Mouse (Mus musculus): ENCODE results near the gene Tbca. TPM values are rescaled to one million over a fixed set of nuclear protein-coding genes. Genes with fewer than 3 reads are reported as not detected.

The Tbca gene
- total RNA-seq (2021): 100 to 1,000 TPM; 124 to 147 TPM

DNA sequence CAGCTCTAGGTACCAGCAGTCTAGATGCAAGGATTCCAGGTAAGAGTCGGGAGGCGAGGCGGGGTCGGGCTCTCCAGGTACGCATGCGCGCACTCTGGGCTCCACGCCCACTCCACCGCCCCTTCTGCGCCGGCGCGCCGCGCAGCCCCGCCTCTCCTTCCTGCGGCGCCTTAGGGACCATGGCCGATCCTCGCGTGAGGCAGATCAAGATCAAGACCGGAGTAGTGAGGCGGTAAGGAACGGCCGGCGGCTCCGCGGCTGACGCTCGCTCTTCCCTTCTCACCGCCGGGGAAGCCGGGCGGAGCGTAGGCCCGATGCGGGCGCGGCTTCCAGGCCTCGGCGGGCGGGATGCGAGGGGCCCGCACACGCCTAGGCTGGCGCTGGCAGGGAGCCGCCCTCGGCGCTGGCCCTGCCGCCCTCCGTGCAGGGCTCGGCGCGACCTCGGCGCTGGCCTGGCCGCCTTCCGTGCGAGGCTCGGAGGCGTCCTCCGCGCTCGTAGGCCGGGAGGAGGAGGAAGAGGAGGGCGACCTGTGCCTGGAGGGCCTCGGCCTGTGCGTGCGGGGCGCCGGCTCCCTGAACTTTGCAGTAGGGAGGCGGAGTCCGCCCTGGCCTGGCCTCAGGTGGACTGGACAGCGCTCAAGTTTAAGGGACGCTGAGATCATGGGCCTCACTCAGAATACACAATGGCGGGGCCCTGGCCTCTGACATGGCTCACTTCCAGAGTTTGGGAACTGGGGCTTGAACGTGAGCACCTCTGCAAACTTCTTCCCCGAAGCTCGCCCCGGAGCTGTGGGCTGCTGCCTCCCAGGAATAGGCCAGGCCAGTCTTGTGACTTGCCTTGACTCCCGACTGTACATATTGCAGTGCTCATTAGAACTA, at the start of gene Tbca:
Gene Tbca, plus strand, starts transcription at position 140 of the 879 bp plus-strand sequence.
- DNase-seq (ENCODE audit: extremely low spot score in 1 of 2, low spot score in 1 of 2): peak; percentile 84 to 85

DNA sequence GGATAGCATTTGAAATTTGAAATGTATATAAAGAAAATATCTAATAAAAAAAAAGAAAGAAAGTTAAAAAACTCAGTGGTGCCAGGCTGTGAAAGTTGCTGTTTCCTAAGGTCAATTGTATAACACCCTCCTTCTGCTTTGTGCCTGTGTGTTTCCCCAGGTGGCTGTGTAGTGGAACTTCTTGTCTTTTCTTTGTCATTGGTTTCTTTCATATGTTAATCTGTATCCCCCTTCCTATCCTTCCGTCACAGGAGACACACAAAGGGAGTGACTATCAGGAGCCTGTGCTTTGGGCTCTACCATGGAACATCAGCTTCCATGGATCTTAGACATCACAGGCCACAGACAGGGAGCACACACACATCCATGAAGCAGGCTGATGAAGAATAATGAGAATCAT, 43.5 kb upstream of the Tbca start:
- DNase-seq (ENCODE audit: extremely low spot score in 1 of 2, low spot score in 1 of 2): no peak

DNA sequence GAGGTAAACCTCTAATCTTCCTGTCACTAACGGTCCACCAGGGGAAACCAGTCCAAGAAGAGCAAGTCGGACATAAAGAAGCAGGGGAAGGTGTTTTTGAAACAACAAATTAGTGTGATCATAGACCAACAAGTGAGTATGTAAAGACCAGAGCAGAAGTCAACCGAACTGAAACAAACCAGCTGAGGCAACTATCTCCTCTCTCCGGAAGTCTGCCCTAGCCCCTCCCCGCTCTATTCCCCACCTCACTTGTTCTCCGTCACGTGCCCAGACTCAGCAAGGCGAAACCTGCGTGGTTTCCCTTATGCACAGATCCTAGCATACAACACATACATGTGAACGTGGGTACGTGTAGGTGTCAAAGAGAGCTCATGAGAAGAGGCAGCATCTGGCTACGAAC, 22.9 kb upstream of the Tbca start:
- no peak for DNase-seq (ENCODE audit: extremely low spot score in 1 of 2, low spot score in 1 of 2)

DNA sequence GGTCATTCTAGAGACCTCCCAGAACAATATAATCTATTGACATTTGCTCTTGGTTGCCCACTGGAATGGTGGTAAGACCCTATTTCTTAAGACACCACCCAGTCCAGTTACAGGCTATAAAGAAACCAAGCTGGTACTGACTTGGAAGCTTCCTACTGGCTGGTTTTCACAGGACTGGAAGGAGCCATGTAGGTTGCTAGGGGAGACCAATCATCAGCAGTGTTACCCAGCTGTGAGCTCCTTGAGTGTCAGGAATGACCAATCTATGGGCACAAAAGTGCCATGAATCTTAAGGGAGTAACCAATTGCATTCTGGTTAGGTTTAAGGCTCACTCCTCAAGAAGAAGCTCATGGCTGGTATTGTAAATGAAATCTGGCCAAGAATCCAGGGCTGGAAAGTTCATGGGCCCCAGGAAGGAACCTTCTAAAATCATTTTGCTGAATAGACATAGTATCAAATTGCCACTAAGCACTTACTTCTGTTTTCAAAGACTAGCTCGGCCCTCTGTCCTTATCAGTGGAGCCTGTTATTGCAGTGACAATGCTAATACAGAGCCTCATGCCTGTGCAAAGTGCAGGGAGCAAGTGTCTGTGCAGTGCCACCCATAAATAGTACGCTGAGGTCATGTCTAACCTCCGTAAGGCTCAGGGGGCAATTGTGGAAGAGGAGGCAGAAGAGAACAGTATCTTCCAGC, 20.1 kb upstream of the Tbca start:
- DNase-seq (ENCODE audit: extremely low spot score in 1 of 2, low spot score in 1 of 2): no peak

DNA sequence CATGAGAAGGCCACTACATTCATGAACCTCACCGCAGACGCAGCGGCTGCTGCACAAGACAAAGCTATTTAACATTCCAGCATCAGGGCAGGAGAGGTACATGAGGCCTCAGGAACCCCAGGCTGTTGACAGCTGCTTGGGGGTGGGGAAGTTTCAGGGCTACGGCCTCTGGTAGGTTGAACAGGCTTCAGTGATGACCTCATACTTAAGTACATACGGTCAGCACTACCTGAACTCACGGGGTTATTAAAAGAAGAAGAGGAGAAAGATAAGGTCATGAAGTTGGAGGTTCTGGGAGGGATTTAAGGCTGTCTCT, 19.6 kb upstream of the Tbca start:
- DNase-seq (ENCODE audit: extremely low spot score in 1 of 2, low spot score in 1 of 2): no peak

DNA sequence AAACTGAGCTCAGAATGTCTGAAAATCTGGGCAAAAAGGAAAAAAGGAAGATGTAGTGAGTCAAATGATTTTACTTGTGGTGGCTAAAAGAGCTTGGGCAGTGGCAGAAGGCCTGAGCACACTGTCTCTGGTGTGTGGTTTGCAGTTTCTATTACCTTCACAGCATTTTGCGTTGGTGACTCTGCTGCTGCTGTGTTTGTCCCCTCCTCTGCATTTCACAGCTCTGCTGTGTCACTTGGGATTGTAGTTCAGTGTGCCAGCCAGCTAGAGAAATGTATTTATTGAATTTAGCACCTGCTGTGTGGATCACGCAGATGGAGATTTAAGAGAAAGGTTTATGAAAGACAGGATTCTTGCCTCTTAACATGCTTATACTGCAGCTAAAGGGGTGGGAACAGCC, 1.8 kb upstream of the Tbca start:
- DNase-seq (ENCODE audit: extremely low spot score in 1 of 2, low spot score in 1 of 2): no peak

DNA sequence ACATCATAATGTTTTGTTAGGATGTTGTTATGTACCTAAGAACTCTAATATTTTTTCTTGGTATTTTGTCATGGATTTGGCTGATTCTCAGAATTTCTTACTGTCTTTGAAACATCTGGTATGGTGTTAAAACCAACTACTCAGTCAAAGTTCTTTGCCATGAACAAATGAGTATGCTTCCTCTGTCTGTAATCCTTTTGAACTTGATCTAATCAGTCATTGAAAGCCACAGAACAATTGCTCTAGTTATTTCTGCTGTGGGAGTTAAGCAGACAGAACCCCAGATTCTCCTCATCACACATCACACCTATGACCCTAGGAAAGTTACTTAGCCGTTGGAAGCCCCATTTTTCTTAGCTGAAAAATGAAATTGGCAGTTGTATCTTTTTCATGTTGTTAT, 6.0 kb downstream of the Tbca start:
- no peak for DNase-seq (ENCODE audit: extremely low spot score in 1 of 2, low spot score in 1 of 2)

DNA sequence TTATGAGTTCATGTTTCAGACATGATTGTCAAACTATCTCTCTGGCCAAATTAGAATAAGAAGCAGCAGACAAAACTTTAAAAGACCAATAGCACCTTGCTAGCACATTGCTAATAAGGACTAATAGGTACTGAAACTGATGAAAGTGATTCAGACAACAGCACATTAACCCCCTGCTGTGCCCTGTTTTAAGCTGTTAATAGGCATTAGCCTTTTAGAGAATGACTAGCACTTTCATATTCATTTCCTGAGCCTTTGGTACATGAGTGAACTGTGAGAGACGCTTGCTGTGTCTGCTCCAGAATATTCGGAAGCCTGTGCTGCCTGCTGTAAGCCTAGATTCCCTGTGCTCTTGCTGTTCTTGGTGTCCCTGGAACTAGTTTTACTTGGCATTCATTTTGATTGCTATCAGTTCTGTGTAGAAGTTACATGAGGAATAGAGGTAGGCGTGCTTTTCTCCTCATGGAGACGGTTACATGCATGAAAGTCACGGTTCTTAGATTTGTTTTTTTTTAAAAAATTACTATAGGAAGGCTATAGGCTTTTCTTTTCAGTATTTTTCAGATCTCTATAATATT, 14.9 kb downstream of the Tbca start:
- DNase-seq (ENCODE audit: extremely low spot score in 1 of 2, low spot score in 1 of 2): no peak

DNA sequence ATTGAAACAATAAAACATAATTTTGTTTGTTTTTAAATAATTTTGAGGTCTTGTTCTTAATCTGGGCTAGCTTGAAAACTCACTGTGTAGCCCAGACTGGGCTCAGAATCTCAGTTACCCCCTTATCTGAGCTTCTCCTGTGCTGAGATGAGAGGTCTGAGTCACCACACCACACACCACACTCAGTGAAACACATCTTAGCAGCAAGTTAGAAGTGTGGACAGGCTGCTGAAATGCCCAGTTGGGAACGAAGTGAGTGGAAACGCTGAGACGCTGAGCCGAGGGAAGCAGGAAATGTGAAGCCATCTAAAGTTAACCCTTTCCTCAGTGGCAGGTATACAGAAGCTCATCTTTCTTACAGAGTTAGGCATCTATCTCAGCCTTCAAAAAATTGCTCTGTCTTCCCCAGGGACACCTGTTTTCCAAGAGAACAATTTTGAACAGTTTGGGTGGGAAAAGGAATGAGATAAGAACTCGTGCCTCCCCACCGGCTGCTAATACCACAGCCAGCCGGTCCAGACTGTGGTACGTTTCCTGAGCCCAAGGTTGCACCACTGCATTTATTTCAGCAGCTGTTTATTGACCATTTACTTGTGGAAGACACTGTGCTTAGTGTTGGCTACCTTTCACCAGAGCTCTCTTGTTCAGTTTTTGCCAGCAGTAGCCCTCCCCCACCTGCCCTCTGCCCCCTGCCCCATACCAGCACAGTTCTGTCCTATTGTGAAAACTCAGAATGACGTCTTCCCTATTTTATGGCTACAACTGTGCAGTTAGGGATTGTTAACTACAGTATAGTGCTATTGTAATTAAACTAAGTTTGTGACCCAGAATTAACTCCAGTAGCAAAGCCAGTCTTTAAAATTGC, 17.8 kb downstream of the Tbca start:
- no peak for DNase-seq (ENCODE audit: extremely low spot score in 1 of 2, low spot score in 1 of 2)

DNA sequence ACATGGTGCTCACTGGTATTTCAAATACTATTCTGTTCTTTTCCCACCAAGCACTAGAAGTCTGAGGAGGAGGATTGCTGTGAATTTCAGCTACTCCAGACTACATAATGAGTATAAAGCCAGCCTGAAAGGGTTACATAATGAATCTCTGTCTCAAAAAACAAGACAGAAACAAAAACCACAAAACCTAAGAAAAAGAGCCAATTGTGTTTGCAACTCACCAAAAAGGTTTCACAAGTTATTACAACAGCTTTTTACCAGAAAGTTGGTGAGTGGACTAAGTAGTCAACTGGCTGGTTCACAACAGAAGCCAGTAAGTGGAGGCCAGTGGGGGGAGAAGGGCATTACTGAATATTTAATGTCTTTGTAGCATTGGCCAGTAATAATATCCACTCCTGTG, 19.9 kb downstream of the Tbca start:
- no peak for DNase-seq (ENCODE audit: extremely low spot score in 1 of 2, low spot score in 1 of 2)

DNA sequence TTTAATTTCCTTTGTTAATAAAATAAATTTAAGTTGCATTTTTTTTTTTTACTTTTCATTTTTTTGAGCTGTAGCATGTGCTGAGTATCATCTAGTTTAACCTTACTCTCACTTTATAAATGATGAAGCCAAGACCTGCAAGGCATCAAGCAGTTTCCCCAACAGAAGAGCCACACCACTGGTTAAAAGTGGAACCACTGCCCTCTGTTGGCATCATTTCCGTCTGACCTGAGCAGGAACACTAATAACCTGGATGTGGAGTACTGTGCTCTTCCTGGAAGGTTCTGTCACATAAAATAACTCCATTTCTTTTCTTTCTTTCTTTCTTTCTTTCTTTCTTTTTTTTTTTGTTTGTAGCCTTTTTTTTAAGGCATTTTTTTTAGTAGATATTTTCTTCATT, 21.0 kb downstream of the Tbca start:
- no peak for DNase-seq (ENCODE audit: extremely low spot score in 1 of 2, low spot score in 1 of 2)

DNA sequence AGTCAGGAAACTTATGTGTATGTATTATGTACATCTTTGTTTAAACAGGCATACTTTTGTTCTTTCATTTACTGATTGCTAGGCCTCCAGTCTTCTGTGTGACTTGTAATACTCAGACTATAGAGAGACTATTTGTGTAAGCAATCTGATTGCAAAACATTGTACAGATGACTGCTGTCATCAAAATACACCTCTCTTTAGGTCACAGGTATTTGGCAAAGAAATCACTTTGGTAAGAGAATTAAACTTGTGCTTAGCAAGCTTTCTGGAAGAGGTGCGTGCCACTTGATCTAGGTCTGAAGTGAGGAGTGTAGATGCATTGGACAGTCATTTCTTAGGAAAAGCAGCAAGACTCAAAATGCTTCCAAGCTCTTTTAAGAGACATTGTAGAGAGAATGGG, 22.7 kb downstream of the Tbca start:
- DNase-seq (ENCODE audit: extremely low spot score in 1 of 2, low spot score in 1 of 2): no peak

DNA sequence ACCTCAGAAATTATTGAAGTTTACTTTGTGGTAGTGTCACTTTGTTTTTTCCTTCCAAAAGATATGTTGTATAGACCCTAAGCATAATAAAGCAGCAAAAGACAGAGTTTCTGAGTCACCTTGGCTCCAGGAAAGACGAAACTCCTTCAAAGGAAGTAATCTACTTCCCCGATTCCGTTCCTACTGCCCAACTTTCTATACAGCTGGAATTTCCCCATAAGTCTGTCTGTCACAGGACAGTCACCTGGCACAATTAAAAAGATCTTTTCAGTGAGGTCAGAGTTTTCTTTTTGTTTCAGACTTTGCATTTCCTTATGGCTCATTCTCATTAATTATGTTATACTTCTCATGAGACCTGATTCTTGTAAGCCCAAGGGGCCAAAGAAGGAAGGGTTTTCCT, 25.1 kb downstream of the Tbca start:
- DNase-seq (ENCODE audit: extremely low spot score in 1 of 2, low spot score in 1 of 2): no peak

DNA sequence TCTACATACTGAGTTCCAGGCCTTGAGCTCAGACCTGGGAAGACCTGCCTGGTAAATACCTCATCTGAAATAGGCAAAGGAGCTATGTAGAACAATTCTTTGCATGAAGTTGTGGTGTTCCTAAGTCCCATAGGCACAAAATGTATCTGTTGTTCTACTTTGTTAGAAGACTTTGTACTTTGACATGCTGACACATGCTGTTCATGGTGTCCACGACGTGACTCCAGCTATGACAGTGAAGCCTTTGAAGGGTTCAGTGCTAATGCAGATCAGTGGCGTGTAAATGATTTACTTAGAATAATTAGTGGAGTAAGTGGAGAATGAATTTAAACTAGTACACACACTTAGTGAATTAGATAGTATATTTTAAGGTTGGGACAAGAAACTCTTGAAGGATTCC, 31.8 kb downstream of the Tbca start:
- DNase-seq (ENCODE audit: extremely low spot score in 1 of 2, low spot score in 1 of 2): no peak

DNA sequence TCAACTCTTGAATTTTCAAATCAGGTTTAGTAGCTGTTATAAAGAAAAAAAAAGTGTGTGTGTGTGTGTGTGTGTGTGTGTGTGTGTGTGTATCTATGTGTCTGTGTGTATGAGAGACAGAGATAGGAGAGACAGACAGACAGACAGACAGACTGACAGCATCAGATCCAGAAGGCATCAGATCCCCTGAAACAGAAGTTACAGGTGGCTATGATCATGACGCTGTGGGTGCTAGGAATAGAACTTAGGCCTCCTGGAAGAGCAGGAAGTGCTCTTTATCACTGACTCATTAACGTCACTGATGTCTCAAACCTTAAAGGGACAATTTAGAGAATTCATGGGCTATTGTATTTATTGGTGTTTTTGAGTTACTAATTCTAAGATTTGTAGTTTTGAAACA, 32.2 kb downstream of the Tbca start:
- no peak for DNase-seq (ENCODE audit: extremely low spot score in 1 of 2, low spot score in 1 of 2)

DNA sequence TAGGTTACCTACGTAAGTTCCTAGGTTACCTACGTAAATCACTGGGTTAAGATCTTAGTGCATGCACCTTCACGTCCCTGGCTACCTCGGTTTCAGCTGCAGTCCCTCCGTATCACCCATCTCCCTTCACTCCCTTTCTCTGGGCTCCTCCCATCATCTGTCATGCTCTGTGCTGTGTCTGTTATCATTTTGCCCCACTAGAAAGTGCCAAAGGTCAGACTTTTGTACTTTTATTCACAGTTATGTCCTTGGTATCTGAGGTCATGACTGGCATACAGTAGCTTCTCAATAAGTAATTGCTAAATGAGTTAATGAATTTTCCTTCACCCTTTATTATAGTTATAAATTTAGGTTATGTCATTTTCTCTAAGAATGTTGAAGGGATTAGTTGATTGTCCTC, 37.7 kb downstream of the Tbca start:
- no peak for DNase-seq (ENCODE audit: extremely low spot score in 1 of 2, low spot score in 1 of 2)

DNA sequence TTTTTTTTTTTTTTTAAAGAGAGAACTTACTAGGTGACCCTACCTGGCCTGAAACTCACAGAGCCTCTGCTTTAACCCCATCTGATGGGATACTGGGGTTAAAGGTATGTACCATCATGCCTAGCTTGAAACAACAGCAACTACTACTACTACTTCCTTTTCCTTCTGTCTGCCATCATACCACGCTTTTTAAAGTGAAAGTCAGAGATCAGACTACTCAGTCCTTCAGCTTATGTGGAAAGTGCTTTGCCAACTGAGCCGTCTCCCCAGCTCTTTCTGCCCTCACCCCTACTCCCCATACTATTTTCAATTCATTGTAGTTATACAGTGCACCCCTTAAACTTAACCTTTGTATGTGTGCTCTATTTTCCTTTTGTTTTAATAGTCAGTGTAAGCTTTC, 38.3 kb downstream of the Tbca start:
- no peak for DNase-seq (ENCODE audit: extremely low spot score in 1 of 2, low spot score in 1 of 2)

DNA sequence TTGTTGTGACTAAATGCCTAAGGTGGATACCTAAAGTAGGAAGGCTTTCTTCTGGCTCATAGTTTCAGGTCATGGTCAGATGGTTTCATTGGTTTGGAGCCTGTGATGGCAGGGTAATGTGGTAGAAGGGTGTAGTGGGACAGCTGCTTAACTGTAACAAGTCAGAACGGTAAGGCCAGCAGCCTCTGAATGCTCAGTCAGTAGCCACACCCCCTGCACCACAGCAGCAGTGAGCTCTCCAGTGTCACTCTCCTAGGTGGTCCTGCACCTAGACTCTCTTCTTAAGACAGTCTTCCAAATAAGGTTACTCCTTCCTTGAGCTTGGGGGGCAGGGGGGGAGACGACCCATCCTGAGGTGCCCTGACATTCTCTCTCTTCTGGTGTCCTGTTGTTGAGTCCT, 39.1 kb downstream of the Tbca start:
- DNase-seq (ENCODE audit: extremely low spot score in 1 of 2, low spot score in 1 of 2): no peak

DNA sequence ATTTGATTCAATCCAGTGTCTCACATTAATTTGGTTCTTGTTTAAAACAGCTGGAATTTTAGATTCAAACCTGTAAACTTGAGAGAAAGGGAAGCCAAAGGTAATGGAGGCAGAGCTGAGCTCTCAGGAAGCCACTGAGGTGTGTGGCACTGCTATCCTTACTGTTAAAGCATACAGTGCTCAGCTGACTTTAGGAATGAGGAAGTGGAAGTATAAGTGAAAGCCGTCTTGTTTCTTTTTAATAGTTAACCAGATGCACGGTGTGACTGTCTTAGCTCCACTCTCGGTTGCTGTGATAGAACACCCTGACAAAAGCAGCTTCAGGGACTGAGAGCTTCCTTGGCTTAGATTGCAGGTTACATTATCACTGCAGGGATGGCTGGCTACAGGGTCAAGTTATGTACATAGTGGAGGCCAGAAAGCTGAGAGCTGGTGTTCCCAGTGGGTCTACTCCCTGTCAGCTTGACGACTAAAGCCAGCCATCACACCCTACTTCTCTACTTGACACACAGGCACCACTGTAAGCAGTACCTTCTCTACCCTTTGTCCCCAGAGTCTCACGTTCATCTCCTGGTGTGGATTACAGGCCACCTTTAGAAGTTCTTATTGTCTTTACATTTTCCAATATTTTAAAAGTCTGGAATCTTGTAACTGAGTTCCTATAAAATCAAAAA, 49.5 kb downstream of the Tbca start:
- no peak for DNase-seq (ENCODE audit: extremely low spot score in 1 of 2, low spot score in 1 of 2)

DNA sequence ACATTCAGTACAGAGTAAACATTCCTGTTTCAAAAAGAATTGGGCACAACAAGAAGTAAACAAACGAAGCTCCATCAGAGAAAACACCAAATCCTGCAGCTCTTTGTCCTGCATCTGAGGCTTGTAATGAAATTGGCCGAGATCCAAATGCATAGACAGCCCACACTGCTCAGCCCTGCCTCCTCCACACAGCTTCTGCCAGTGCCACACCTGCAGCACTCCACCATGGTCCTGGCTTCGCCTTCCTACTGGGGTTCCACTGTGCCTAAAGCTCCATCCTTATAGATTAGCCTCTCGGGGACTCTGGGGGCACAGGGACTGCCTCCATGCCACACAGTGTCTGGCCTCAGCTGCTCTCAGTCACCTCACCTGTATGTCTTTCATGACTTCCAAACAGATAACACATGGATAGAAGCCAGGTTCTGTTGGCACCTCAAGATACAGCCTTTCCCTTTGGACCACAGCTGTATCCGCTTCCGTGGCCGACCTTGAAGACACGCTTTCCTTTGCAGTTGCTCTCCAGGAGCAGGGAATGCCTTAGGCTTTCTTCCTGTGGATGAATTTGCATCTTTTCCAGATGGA, 50.1 kb downstream of the Tbca start:
- DNase-seq (ENCODE audit: extremely low spot score in 1 of 2, low spot score in 1 of 2): no peak
